In the genomic region with DNA sequence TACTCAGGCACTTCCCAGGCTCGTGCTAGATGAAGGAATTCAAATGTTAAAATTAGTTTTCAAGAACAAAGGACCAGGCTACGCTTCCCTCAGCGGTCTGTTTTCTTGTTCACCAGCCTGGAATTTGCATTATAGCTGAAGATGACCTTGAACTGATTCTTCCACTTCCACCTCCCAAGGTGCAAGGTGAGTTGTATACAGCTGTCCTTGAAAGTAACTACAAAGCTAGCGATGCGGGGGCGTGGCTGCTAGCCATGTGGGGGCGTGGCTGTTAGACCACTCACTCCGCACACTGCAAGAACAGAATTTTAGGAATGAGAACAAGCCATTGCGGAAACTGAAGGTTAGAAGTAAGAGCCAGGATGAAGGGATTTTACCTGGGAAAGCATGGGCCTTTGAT, we compare ENCODE assay signal across 13 mouse cellular contexts. TPM values are rescaled to one million over a fixed set of nuclear protein-coding genes. Genes with fewer than 3 reads are reported as not detected.
DNase-seq lines count a peak whose midpoint lies in the region; ATAC-seq lines count a peak whose summit lies in the region.
"Had no signal": no experiment of that assay in that cellular context is flagged by ENCODE, and none has a peak within 500 bp of the region (broad histone marks: within the 10 kb centered on the region; RNA-seq: fewer than 3 reads in every experiment).

No protein-coding gene starts in this region.

- no peak overlapping the region for H3K27ac ChIP-seq in heart, embryonic 12.5 days (ENCODE audit: poor library complexity, severe bottlenecking)
- H3K27ac ChIP-seq in lung, embryonic 15.5 days, result no peak overlapping the region
- no peak overlapping the region for H3K27ac ChIP-seq in stomach, embryonic 14.5 days (ENCODE audit: low read length)
- H3K27ac ChIP-seq: embryonic facial prominence, embryonic 15.5 days; midbrain, embryonic 13.5 days had no signal

- peaks cover 16% of the 10 kb centered on the region for H3K4me1 ChIP-seq in heart, embryonic 12.5 days (replicated peaks)
- peaks cover 15% of the 10 kb centered on the region for H3K4me1 ChIP-seq in lung, embryonic 15.5 days
- 0 out of 2 replicates have a peak, but pooled peaks cover 3% of the 10 kb centered on the region for H3K4me1 ChIP-seq in stomach, embryonic 14.5 days (ENCODE audit: control insufficient read depth, insufficient read depth, low read length)

- H3K4me2 ChIP-seq in heart, embryonic 12.5 days, result peak overlapping the region; percentile 60
- peak overlapping the region; percentile 23; the same call in 1 of the 2 replicates for H3K4me2 ChIP-seq in lung, embryonic 15.5 days
- H3K4me2 ChIP-seq in stomach, embryonic 14.5 days (replicated peaks; ENCODE audit: low read depth, low read length), result 0 out of 2 replicates have a peak overlapping the region, but pooled peaks have one; percentile 10
- H3K4me2 ChIP-seq: embryonic facial prominence, embryonic 15.5 days; midbrain, embryonic 13.5 days had no signal

- no peaks in the 10 kb centered on the region for H3K36me3 ChIP-seq in heart, embryonic 12.5 days
- H3K36me3 ChIP-seq in lung, embryonic 15.5 days, result no peaks in the 10 kb centered on the region
- H3K36me3 ChIP-seq in stomach, embryonic 14.5 days (ENCODE audit: control insufficient read depth, insufficient read depth, low read length), result no peaks in the 10 kb centered on the region
- H3K36me3 ChIP-seq: embryonic facial prominence, embryonic 15.5 days; midbrain, embryonic 13.5 days had no signal

- DNase-seq in heart, adult 9 months (ENCODE audit: low spot score in 2 of 2), result no peak
- no peak for DNase-seq in lung, postnatal 25 days (ENCODE audit: low spot score)
- DNase-seq in forelimb bud, embryonic 11.5 days (ENCODE audit: low read depth, low spot score), result peak; percentile 29
- no peak for DNase-seq in liver
- DNase-seq: adrenal gland, postnatal 36 days; gastrocnemius, postnatal 36 days had no signal

- peak overlapping the region; percentile 19; the same call in 1 of the 2 replicates for H3K4me3 ChIP-seq in heart, embryonic 12.5 days
- no peak overlapping the region for H3K4me3 ChIP-seq in lung, embryonic 15.5 days
- no peak overlapping the region for H3K4me3 ChIP-seq in stomach, embryonic 14.5 days (ENCODE audit: low read depth, low read length)
- H3K4me3 ChIP-seq: embryonic facial prominence, embryonic 15.5 days; midbrain, embryonic 13.5 days had no signal

- no peak overlapping the region for H3K9ac ChIP-seq in heart, embryonic 12.5 days
- H3K9ac ChIP-seq in lung, embryonic 15.5 days, result no peak overlapping the region
- H3K9ac ChIP-seq in stomach, embryonic 14.5 days (replicated peaks; ENCODE audit: low read depth, low read length), result no peak overlapping the region
- H3K9ac ChIP-seq: embryonic facial prominence, embryonic 15.5 days; midbrain, embryonic 13.5 days had no signal

- no peaks in the 10 kb centered on the region for H3K9me3 ChIP-seq in heart, embryonic 12.5 days (replicated peaks)
- no peaks in the 10 kb centered on the region for H3K9me3 ChIP-seq in lung, embryonic 15.5 days
- no peaks in the 10 kb centered on the region for H3K9me3 ChIP-seq in stomach, embryonic 14.5 days (ENCODE audit: control insufficient read depth, low read depth, low read length)
- H3K9me3 ChIP-seq: embryonic facial prominence, embryonic 15.5 days; midbrain, embryonic 13.5 days had no signal

- H3K27me3 ChIP-seq in heart, embryonic 12.5 days (replicated peaks), result peaks cover 44% of the 10 kb centered on the region
- peaks cover 40% of the 10 kb centered on the region for H3K27me3 ChIP-seq in lung, embryonic 15.5 days
- H3K27me3 ChIP-seq in stomach, embryonic 14.5 days (ENCODE audit: control insufficient read depth, insufficient read depth, low read length), result peaks cover 7% of the 10 kb centered on the region
- H3K27me3 ChIP-seq: CH12.LX had no signal

- ATAC-seq in heart, embryonic 12.5 days (ENCODE audit: insufficient number of reproducible peaks, low FRiP score), result no peak
- ATAC-seq in lung, embryonic 15.5 days (ENCODE audit: borderline replicate concordance, extremely low read depth, low FRiP score, low TSS enrichment), result no peak
- ATAC-seq in stomach, embryonic 14.5 days (ENCODE audit: insufficient number of reproducible peaks, insufficient read depth, low FRiP score, low read depth), result no peak
- no peak for ATAC-seq in cerebellum, adult (ENCODE audit: insufficient number of reproducible peaks, low FRiP score, low TSS enrichment)
- ATAC-seq: midbrain, embryonic 13.5 days had no signal

- WGBS in heart, embryonic 12.5 days, result 6% methylated on average over 9 of the region's 9 CpGs
- 3% methylated on average over 9 of the region's 9 CpGs for WGBS in lung, embryonic 15.5 days
- 8% methylated on average over 9 of the region's 9 CpGs for WGBS in stomach, embryonic 14.5 days

RNA-seq across cellular contexts. Expression of gene Zyg11a, which starts 1.2 kb away (rescaled TPM):
- 0.13 TPM in 1 of 2 replicates, not detected in the other for polyA plus RNA-seq in heart, embryonic 12.5 days (2016; fragmentation: Nextera tagmentation; extraction: Ambion mirVana)
- polyA plus RNA-seq in lung, embryonic 15.5 days (2015; fragmentation: Nextera tagmentation; extraction: Ambion mirVana), result 0.06 and 0.11 TPM in 2 replicates
- polyA plus RNA-seq in stomach, embryonic 14.5 days (2014; fragmentation: Nextera tagmentation; extraction: Ambion mirVana), result not detected in 2 replicates
- polyA plus RNA-seq: midbrain, embryonic 13.5 days had no signal

RNA-seq across cellular contexts. Expression of gene Echdc2, which starts 53.8 kb away (rescaled TPM):
- polyA plus RNA-seq in heart, embryonic 12.5 days (2016; fragmentation: Nextera tagmentation; extraction: Ambion mirVana), result 14.5 and 14.6 TPM in 2 replicates
- 46.1 and 46.7 TPM in 2 replicates for polyA plus RNA-seq in lung, embryonic 15.5 days (2015; fragmentation: Nextera tagmentation; extraction: Ambion mirVana)
- polyA plus RNA-seq in stomach, embryonic 14.5 days (2014; fragmentation: Nextera tagmentation; extraction: Ambion mirVana), result 36.0 and 40.5 TPM in 2 replicates

Comparison
In these comparisons a context has a peak if more than half of its experiments do, and no peak if none do; other contexts are left out.
1. H3K4me2 ChIP-seq: peak in every context shown above with its lines; median percentile 60 in heart, embryonic 12.5 days; 23 in lung, embryonic 15.5 days; 10 in stomach, embryonic 14.5 days.